In genomic region chr10:76961156-76961555, GRCm38 (mm10) we compare ENCODE assay signal across 9 mouse cellular contexts. TPM values are rescaled to one million over a fixed set of nuclear protein-coding genes. Genes with fewer than 3 reads are reported as not detected.
DNase-seq lines count a peak whose midpoint lies in the region; ATAC-seq and TF ChIP-seq lines count a peak whose summit lies in the region.
"Had no signal": no experiment of that assay in that cellular context is flagged by ENCODE, and none has a peak within 500 bp of the region (broad histone marks: within the 10 kb centered on the region; RNA-seq: fewer than 3 reads in every experiment).

No protein-coding gene starts in this region.

- H3K9ac ChIP-seq in ES-Bruce4 (ENCODE audit: low read depth, poor library complexity, severe bottlenecking) = peak overlapping the region; percentile 75
- H3K9ac ChIP-seq in heart, embryonic 14.5 days (ENCODE audit: low read length) = peak overlapping the region; percentile 77
- H3K9ac ChIP-seq in liver, embryonic 16.5 days (ENCODE audit: low read depth, low read length) = peak overlapping the region; percentile 61

- no peaks in the 10 kb centered on the region for H3K36me3 ChIP-seq in ES-Bruce4 (ENCODE audit: control insufficient read depth, insufficient read depth, low read length, poor library complexity, severe bottlenecking)
- no peaks in the 10 kb centered on the region for H3K36me3 ChIP-seq in heart, embryonic 14.5 days (ENCODE audit: control insufficient read depth, insufficient read depth, low read length)
- no peaks in the 10 kb centered on the region for H3K36me3 ChIP-seq in liver, embryonic 16.5 days (ENCODE audit: control insufficient read depth, insufficient read depth)

- no peak for ATAC-seq in heart, embryonic 14.5 days (ENCODE audit: insufficient number of reproducible peaks, insufficient read depth, low FRiP score, low read depth)
- ATAC-seq in liver, embryonic 16.5 days (ENCODE audit: low read depth) = no peak

- intact Hi-C loops in heart, postnatal 25 days (cut with DNase I) = loop anchor here (5.0 kb wide), 1 partner anchor 71 kb away; the partner anchor contains the start of gene Slc19a1

- H3K27me3 ChIP-seq in ES-Bruce4 (ENCODE audit: control insufficient read depth, insufficient read depth, low read length, poor library complexity, severe bottlenecking) = no peaks in the 10 kb centered on the region
- no peaks in the 10 kb centered on the region for H3K27me3 ChIP-seq in heart, embryonic 14.5 days (ENCODE audit: control insufficient read depth, insufficient read depth, low read length)
- H3K27me3 ChIP-seq in liver, embryonic 16.5 days (ENCODE audit: control insufficient read depth, insufficient read depth, low read depth, low read length) = no peaks in the 10 kb centered on the region

- TF ChIP-seq POLR2A in ES-Bruce4 (IDR thresholded peaks at IDR 0.05; ENCODE audit: insufficient read depth, low read length) = no peak

- H3K4me2 ChIP-seq in heart, embryonic 14.5 days (ENCODE audit: low read length) = peak overlapping the region; percentile 96
- H3K4me2 ChIP-seq in liver, embryonic 16.5 days (ENCODE audit: low read depth, low read length) = peak overlapping the region; percentile 90

- H3K27ac ChIP-seq in ES-Bruce4 (ENCODE audit: insufficient read depth, low read length) = no peak overlapping the region
- H3K27ac ChIP-seq in heart, embryonic 14.5 days (replicated peaks in 1 of 2; ENCODE audit: control insufficient read depth in 1 of 2, insufficient read depth in 1 of 2, low read depth in 2 of 2, low read length in 2 of 2) = no peak overlapping the region
- no peak overlapping the region for H3K27ac ChIP-seq in liver, embryonic 16.5 days (ENCODE audit: low read length)

- no peak for TF ChIP-seq CTCF in ES-Bruce4 (IDR thresholded peaks at IDR 0.05; ENCODE audit: low read depth, low read length)

- H3K4me3 ChIP-seq in ES-Bruce4 (ENCODE audit: low read depth, low read length) = peak overlapping the region; percentile 85
- peak overlapping the region; percentile 54 to 70 for H3K4me3 ChIP-seq in heart, embryonic 14.5 days (ENCODE audit: control insufficient read depth in 1 of 2, insufficient read depth in 1 of 2, low read depth in 1 of 2, low read length in 2 of 2)
- H3K4me3 ChIP-seq in liver, embryonic 16.5 days (ENCODE audit: low read depth, low read length) = peak overlapping the region; percentile 61

- WGBS in heart, embryonic 14.5 days = 10% methylated on average over 11 of the region's 11 CpGs
- 21% methylated on average over 11 of the region's 11 CpGs for WGBS in liver, embryonic 16.5 days (ENCODE audit: insufficient replicate concordance)

- H3K9me3 ChIP-seq in ES-Bruce4 (replicated peaks; ENCODE audit: control insufficient read depth, insufficient read depth, low read length, poor library complexity, severe bottlenecking) = no peaks in the 10 kb centered on the region
- H3K9me3 ChIP-seq in heart, embryonic 14.5 days (ENCODE audit: control insufficient read depth, low read length) = no peaks in the 10 kb centered on the region
- H3K9me3 ChIP-seq in liver, embryonic 16.5 days (replicated peaks; ENCODE audit: control insufficient read depth, low read length) = no peaks in the 10 kb centered on the region

- peak; percentile 92 for DNase-seq in heart, adult 11 months
- DNase-seq in heart, postnatal 25 days (ENCODE audit: low spot score) = no peak
- no peak for DNase-seq in urinary bladder, adult 2 months (ENCODE audit: low spot score)
- DNase-seq in layer of hippocampus, adult 18-20 months (ENCODE audit: low spot score in 2 of 2) = no peak
- DNase-seq in urinary bladder, postnatal 25 days (ENCODE audit: low spot score) = no peak

- TF ChIP-seq EP300 in ES-Bruce4 (IDR thresholded peaks at IDR 0.05; ENCODE audit: insufficient read depth, low read depth, low read length) = no peak

- no peaks in the 10 kb centered on the region for H3K4me1 ChIP-seq in ES-Bruce4 (ENCODE audit: control insufficient read depth, insufficient read depth, low read length)
- peaks cover 12 to 28% of the 10 kb centered on the region in 2 experiments for H3K4me1 ChIP-seq in heart, embryonic 14.5 days (ENCODE audit: control insufficient read depth in 2 of 2, insufficient read depth in 2 of 2, low read length in 2 of 2)
- peaks cover 11% of the 10 kb centered on the region for H3K4me1 ChIP-seq in liver, embryonic 16.5 days (ENCODE audit: control insufficient read depth, low read depth, low read length)

RNA-seq across cellular contexts. Expression of gene Pcbp3, which starts 0.5 kb away (rescaled TPM):
- 1 to 10 TPM; 2.9 to 6.7 TPM for total RNA-seq in heart, postnatal 25 days (2021)
- polyA plus RNA-seq in ES-Bruce4 (2011; ENCODE audit: insufficient read depth, insufficient read length, low read depth, missing spikeins) = 27.7 and 28.1 TPM in 2 replicates
- 4.0 and 6.3 TPM in 2 replicates for polyA plus RNA-seq in heart, embryonic 14.5 days (2014; fragmentation: Nextera tagmentation; extraction: Ambion mirVana)
- 3.8 and 4.6 TPM in 2 replicates for polyA plus RNA-seq in liver, embryonic 16.5 days (2015; fragmentation: Nextera tagmentation; extraction: Ambion mirVana)
- polyA plus RNA-seq in urinary bladder, adult 2 months (2012; rRNA removed) = 32.0 and 35.4 TPM in 2 replicates
- 10 to 100 TPM; 64.6 to 66.0 TPM for total RNA-seq in layer of hippocampus, adult 18-20 months (2021)
- total RNA-seq: CH12.LX had no signal
